Mouse (Mus musculus) urinary bladder, adult 2 months (tissue): ENCODE measurements around the gene Phactr1. TPM values are rescaled to one million over a fixed set of nuclear protein-coding genes. Genes with fewer than 3 reads are reported as not detected.
A peak's percentile ranks its signal among the peaks of the same experiment; 100 is the strongest.

Experiments used
- DNase-seq: peaks from one replicate; pipeline ENCODE4 v3.0.0; 2022; ENCODE audit warnings: low spot score
- polyA plus RNA-seq: library from polyadenylated mRNA; depleted of rRNA; stranded (reverse); fragments of >200 nt; gene quantifications from 2 replicates; pipeline ENCODE4 v1.2.3, GENCODE M21; 2012

Phactr1 gene
- polyA plus RNA-seq, 1 experiment = 5.5 TPM

DNA sequence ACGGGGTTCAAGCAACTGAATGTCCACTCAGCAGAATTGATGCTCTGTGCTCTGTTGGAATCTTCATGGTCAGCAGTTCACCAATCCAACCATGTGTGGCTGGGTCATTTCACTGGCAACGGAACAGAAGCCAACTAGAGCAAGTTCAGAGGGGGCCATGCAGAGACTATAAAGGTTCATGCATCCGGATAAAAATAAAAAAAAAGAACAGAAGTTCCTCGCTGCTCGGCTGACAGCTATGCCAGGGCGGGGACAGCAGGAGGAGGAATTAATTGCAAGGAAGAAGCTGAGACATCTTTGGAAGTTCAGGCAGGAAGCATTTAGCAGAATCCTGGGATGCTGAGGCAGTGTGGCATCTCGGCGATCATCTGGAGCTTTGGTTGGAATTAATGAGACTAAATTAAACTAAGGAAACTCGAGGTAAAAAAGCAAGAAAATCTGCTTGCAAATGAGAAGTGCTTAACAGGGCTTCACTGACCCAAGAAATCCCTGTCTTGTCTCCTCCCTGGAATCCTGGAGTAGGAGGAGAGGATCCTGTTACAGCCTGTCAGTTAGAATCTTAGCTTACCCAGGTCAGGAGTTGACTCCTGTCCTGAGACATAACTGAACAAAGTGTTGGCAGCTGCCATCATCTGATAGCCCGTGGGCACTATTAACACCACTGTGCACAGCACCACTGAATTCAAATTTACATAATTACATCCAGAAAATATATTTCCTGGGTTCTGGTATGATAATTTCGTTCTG lies 77.4 kb downstream of the Phactr1 start:
- DNase-seq = no peak

GRCm38 (mm10) chr13:42759170-42759569 lies 78.7 kb downstream of the Phactr1 start:
- DNase-seq = no peak

- no peak for DNase-seq
Observed at GRCm38 (mm10) chr13:42760907-42761544, 80.6 kb downstream of the Phactr1 start.

GRCm38 (mm10) chr13:42772314-42772713 lies 91.9 kb downstream of the Phactr1 start:
- no peak for DNase-seq

- no peak for DNase-seq
Observed at GRCm38 (mm10) chr13:42774040-42774439, 93.6 kb downstream of the Phactr1 start.

DNA sequence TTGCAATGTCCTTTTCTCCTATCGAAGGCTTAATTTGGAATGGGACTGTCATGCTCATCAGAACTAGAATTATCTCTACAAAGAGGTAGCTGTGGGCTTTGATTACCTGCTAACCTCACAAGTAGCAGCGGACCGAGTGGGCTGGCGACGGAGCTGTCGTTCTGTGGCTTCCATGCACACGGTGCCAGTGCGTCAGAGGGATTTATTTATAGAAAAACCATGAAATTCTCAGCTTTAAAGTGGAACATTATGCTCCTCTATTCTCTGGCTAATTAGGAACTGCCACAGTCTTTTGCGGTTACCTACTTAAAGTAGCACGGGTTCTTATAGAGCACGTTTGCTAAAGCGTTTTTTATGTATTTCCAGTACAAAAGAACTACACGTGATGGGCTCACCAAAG lies 101.7 kb downstream of the Phactr1 start:
- no peak for DNase-seq

DNA sequence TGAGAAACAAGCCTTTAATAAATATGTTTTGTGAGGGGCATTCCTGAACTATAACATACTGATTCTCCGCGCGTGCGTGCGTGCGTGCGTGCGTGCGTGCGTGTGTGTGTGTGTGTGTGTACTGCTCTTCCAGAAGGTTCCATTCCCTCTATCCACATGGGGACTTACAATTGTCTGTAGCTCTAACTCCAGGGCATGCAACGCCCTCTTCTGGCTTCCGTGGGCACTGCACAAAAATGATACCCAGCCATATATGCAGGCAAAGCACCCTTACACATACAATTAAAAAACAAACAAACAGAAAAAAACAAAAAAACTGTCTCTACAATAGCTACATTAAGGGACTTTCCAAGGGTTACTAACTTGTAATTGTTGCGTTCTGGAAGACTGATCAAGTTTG lies 108.8 kb downstream of the Phactr1 start:
- DNase-seq = no peak

GRCm38 (mm10) chr13:42792279-42792678 lies 111.9 kb downstream of the Phactr1 start:
- DNase-seq = no peak

DNA sequence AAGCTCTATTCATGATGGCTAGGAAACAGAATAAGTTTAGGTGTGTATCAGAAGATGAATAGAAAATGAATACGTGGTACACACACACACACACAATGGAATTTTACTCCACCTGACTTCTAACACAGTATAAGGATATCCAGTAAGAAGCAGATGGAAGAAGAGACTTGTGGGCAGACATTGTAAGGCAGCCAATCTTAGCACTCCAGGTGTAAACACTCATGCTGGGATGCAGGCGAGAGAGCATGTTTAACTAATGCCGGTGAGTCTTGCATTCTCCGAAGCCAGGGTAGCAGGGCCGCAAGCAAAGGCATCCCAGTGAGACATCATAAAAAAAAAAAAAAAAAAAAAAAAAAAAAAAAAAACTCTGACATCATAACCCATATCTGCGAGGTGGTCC lies 120.1 kb downstream of the Phactr1 start:
- no peak for DNase-seq

DNA sequence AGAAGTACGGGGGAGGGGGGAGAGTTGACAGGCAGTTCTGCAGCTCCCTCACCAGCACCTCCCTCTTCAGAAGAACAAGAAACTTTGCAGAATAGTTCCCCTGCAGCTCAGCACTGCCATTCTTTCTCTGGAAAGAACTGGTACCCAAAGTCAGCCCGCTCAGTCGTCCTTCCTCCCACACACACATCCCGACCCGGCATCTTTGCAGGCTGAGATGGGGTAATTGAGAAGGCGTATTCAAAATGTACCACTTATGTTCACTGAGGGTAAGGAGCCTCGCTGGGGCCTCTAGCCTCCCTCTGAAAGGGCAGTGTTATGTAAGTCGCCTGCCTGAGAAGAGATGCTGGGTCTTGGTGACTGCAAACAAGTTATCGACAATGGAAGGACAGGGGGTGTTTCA lies 123.9 kb downstream of the Phactr1 start:
- no peak for DNase-seq

- DNase-seq = no peak
Observed at GRCm38 (mm10) chr13:42812762-42813161, 132.3 kb downstream of the Phactr1 start.

GRCm38 (mm10) chr13:42818378-42818777 lies 138.0 kb downstream of the Phactr1 start:
- DNase-seq = peak; percentile 29

GRCm38 (mm10) chr13:42820513-42820912 lies 140.1 kb downstream of the Phactr1 start:
- no peak for DNase-seq

- DNase-seq = no peak
Observed at GRCm38 (mm10) chr13:42821426-42822106, 141.1 kb downstream of the Phactr1 start.

- peak; percentile 67 for DNase-seq
Observed at GRCm38 (mm10) chr13:42822545-42822944, 142.1 kb downstream of the Phactr1 start.

DNA sequence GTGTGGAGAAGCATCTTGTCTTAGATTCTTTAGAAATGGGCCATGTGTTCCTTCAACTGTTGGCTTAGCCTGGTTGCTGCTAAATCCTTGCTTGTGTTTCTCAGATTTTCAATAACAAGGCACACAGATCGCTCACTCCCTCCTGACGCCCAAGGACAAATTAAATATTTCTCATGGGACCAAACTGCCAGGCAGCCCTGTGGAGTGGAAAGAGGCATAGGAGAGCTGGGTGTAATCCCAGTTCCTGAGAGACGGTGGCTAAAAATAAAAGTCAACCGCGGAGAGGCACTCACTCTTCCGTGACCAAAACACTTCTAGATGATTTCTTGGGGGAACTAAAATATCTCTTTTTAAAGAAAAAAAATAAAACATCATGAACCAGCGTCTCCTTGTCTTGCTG lies 143.5 kb downstream of the Phactr1 start:
- no peak for DNase-seq

GRCm38 (mm10) chr13:42826602-42827001 lies 146.2 kb downstream of the Phactr1 start:
- DNase-seq = no peak

- no peak for DNase-seq
Observed at GRCm38 (mm10) chr13:42828978-42829377, 148.6 kb downstream of the Phactr1 start.

DNA sequence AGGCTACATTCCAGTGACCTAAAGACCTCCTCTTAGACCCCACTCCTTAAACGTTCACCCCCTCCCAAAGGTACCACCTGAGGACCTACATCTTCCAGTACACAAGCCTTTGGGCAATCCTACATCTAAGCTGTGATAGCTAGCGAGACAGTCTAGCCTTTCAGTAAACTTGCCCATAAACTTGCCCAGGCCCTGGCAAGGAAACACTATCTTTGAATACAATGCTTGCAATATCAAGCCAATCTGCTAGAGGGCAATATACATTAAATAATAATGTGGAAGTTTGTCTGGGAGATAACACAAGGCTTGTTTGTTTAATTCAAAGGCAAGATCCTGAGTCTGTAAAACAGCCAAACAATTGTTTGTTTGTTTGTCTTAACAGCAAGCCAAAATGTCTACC lies 155.0 kb downstream of the Phactr1 start:
- no peak for DNase-seq

DNA sequence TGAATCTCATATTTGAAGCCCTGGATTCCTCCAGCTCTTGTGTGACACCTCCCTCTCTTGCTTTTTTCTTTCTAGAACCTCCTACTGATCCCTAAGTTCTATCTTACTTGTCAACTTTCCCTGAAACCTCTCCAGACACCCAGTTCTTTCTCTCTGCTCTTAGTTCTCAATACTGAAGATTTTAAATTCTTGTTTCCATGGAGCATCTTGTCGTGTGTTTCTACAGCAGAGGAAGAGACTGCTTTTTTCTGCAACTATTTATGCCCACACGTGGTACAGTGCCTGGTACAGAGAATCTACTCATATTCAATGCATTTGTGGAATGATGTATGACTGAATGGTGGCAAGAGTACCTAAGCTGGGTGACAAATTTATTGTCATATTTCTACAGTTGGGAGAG lies 158.9 kb downstream of the Phactr1 start:
- DNase-seq = no peak

DNA sequence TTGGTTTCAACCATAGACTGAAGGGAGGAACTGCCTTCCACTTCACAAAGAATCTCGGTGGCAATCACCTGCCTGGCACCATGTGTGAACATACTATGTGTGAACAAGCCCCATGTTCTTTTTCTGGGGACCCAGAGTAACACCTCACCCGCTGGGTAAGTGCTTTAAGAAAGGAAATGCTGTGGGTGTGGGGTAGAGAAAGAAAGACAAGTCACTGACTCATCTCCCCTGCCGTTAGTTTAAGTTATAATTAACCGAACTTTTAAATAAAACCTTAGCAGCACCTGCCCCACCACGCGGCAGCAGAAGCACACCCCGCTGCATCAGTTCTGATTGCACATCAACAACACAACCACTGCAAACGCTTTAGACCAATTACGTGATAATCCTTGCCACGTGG lies 171.7 kb downstream of the Phactr1 start:
- DNase-seq = no peak

GRCm38 (mm10) chr13:42853900-42854595 lies 173.6 kb downstream of the Phactr1 start:
- DNase-seq = no peak
